Mouse (Mus musculus) embryonic fibroblast, embryonic 13.5 days (primary cell): ENCODE measurements at regions not wholly inside any gene's neighbourhood (a gene's known extent, or its start where the extent isn't known, plus 50 kb on each side); places are given as distances from the start of the nearest gene placed in this dataset.

Experiments
- CTCF ChIP-seq: IDR thresholded peaks from 2 replicates; pipeline ENCODE4 v1.5.1; 2011; ENCODE audit warnings: mild to moderate bottlenecking, control low read depth, low read length, moderate library complexity, borderline replicate concordance; ENCODE audit not compliant: insufficient read depth
- POLR2A ChIP-seq: IDR thresholded peaks from 2 replicates; pipeline ENCODE4 v1.6.1; 2011; ENCODE audit warnings: low read depth, mild to moderate bottlenecking, control low read depth, low read length, moderate library complexity

- no peak for TF ChIP-seq CTCF
- no peak for TF ChIP-seq POLR2A
These were observed 171.2 kb upstream of the Camk1g start for GRCm38 (mm10) chr1:193541281-193541680.
